Mouse (Mus musculus) limb, embryonic 15.5 days (tissue): ENCODE measurements around the gene Golm1. TPM values are rescaled to one million over a fixed set of nuclear protein-coding genes. Genes with fewer than 3 reads are reported as not detected.
A peak's percentile ranks its signal among the peaks of the same experiment; 100 is the strongest.

Experiments used
- ATAC-seq: fragments of 200-750 bp; cut with Nextera tagmentation; 2 replicates; pipeline ENCODE4 v1.8.0; 2017; ENCODE audit warnings: low read depth, moderate TSS enrichment; ENCODE audit not compliant: insufficient number of reproducible peaks, low FRiP score, low TSS enrichment
- H3K27ac ChIP-seq: fragments of 300-500 bp; sonication (generic); 2 replicates; pipeline ENCODE4 v1.5.1; 2015; ENCODE audit warnings: moderate library complexity, mild to moderate bottlenecking, inconsistent platforms
- H3K27me3 ChIP-seq: fragments of 300-500 bp; sonication (generic); 2 replicates; pipeline ENCODE4 v1.6.1; 2015; ENCODE audit warnings: inconsistent platforms
- H3K36me3 ChIP-seq: fragments of 300-500 bp; sonication (generic); 2 replicates; pipeline ENCODE4 v1.6.1; 2015; ENCODE audit warnings: inconsistent platforms
- H3K4me1 ChIP-seq: fragments of 300-500 bp; sonication (generic); 2 replicates; pipeline ENCODE4 v1.6.1; 2015; ENCODE audit warnings: inconsistent platforms
- H3K4me2 ChIP-seq: fragments of 300-500 bp; sonication (generic); 2 replicates; pipeline ENCODE4 v1.6.1; 2015; ENCODE audit warnings: mild to moderate bottlenecking, inconsistent platforms
- H3K4me3 ChIP-seq: fragments of 300-500 bp; sonication (generic); 2 replicates; pipeline ENCODE4 v1.5.1; 2015; ENCODE audit warnings: mild to moderate bottlenecking, inconsistent platforms
- H3K9ac ChIP-seq: fragments of 300-500 bp; sonication (generic); 2 replicates; pipeline ENCODE4 v1.6.1; 2015; ENCODE audit warnings: inconsistent platforms
- H3K9me3 ChIP-seq: fragments of 300-500 bp; sonication (generic); 2 replicates; pipeline ENCODE4 v1.6.1; 2016; ENCODE audit warnings: inconsistent platforms
- WGBS: fragments of 180-500 bp; shearing (Covaris S2); methylation state at CpG from one replicate; pipeline ENCODE4 v1.1.7; 2015; 5-methylcytosine and 5-hydroxymethylcytosine counted together
- polyA plus RNA-seq: library from polyadenylated mRNA; unstranded; fragments of >200 nt; fragmentation: Nextera tagmentation; extraction: Ambion mirVana; gene quantifications from 2 replicates; pipeline ENCODE4 v1.2.1, GENCODE M21; 2015

The Golm1 gene
- polyA plus RNA-seq, 1 experiment from 2014 or later: 38.8 TPM

DNA sequence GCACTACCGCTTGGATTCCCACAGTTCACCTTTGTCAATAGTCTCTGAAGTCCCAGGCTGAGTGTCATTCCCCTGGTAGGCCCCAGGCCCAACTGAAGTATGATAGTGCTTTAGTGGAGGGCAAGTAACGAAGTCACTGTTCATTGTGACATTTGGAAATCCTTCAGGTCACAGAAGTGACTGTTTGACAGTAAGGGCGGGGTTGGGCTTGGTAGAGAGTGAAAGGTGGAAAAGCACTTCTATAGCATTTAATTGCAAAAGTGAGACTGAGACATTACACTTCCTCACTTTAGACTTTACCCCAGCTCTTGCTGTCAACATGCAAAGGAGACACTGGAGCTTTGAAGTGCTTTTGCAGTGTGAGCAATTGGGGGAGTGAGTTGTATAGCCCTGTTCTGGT, 18.4 kb upstream of the Golm1 start, which contains the start of gene 4921517D22Rik:
4921517D22Rik (minus strand) TSS at position 101 of the 400 bp plus-strand sequence.
- Histone ChIP-seq H3K4me2 (no peak within 1 kb of the TSS), H3K9me3 (no peaks in the 10 kb centered on the region), H3K27ac (no peak within 1 kb of the TSS), H3K9ac (no peak within 1 kb of the TSS), H3K36me3 (no peaks in the 10 kb centered on the region), H3K4me3 (no peak within 1 kb of the TSS), H3K27me3 (no peaks in the 10 kb centered on the region), H3K4me1 (no peaks in the 10 kb centered on the region)
- WGBS: 82% methylated on average over 3 of the region's 3 CpGs
- no peak for ATAC-seq

DNA sequence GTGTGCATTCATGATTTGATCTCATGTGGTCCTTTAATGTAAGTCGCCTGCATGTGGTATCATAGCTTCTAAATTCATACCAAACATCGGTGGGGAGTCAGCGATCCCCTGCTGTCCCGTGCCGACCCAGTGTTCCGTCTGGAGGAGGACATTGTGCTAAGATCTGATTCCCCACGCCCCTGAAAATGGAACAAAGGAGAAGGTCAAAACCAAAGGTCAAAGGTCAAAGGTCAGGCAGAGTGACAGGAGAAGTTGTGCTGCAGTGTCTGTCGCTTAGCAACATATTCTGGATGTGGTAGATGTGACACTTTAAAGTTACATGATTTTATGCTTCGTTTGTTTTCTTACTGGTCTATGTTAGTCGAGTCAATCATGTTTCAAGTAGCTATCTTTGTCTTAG, 15.9 kb upstream of the Golm1 start:
- H3K4me1 ChIP-seq: no peaks in the 10 kb centered on the region
- H3K27me3 ChIP-seq: no peaks in the 10 kb centered on the region
- no peaks in the 10 kb centered on the region for H3K36me3 ChIP-seq
- no peak for ATAC-seq
- H3K9ac ChIP-seq: no peak overlapping the region
- H3K9me3 ChIP-seq: no peaks in the 10 kb centered on the region
- no peak overlapping the region for H3K27ac ChIP-seq
- WGBS: 76% methylated on average over 10 of the region's 10 CpGs
- no peak overlapping the region for H3K4me3 ChIP-seq
- H3K4me2 ChIP-seq: no peak overlapping the region

DNA sequence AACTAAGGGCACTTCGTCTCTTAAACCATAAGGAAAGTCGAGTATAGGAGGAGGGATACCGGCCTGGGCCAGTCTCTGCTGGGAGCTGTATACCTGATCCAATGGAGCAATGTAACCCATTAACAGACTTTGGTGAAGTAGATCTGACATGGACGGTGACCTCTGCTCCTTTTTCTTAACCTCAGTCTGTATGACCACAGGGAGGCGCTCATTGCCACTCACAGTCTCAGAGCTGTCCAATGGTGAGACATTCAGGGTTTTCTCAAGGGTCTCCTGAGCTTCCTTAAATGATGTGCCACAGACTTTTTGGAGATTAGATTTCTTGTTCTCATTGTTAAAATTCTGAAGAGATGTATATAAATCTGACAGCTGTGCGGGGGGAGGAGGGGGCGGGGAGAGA, 15.0 kb upstream of the Golm1 start:
- H3K27me3 ChIP-seq: no peaks in the 10 kb centered on the region
- no peak overlapping the region for H3K9ac ChIP-seq
- no peaks in the 10 kb centered on the region for H3K9me3 ChIP-seq
- no peak overlapping the region for H3K4me3 ChIP-seq
- 77% methylated on average over 7 of the region's 7 CpGs for WGBS
- no peak overlapping the region for H3K27ac ChIP-seq
- no peak overlapping the region for H3K4me2 ChIP-seq
- no peaks in the 10 kb centered on the region for H3K4me1 ChIP-seq
- H3K36me3 ChIP-seq: no peaks in the 10 kb centered on the region
- ATAC-seq: no peak

DNA sequence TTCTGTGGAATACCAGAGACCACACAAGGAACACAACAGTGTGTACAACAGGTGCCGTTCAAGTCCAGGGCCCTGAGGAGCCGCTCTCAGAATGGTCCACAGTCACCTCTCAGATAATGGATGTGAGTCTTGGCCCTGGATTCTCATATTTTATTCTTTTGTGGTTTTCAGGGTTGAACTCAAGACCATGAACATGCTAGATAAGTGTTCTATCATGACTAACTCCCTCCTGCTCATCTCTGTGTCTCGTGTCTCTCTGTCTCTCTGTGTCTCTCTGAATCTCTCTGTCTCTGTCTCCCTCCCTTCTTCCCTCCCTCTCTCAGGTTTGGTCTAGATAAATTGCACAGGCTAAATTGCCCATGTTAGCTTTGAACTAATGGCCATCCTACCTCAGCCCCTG, 14.2 kb upstream of the Golm1 start:
- WGBS: 93% methylated on average over 3 of the region's 3 CpGs
- H3K4me2 ChIP-seq: no peak overlapping the region
- H3K36me3 ChIP-seq: no peaks in the 10 kb centered on the region
- no peaks in the 10 kb centered on the region for H3K4me1 ChIP-seq
- H3K4me3 ChIP-seq: no peak overlapping the region
- no peak overlapping the region for H3K9ac ChIP-seq
- H3K27ac ChIP-seq: no peak overlapping the region
- H3K9me3 ChIP-seq: no peaks in the 10 kb centered on the region
- no peak for ATAC-seq
- H3K27me3 ChIP-seq: no peaks in the 10 kb centered on the region

DNA sequence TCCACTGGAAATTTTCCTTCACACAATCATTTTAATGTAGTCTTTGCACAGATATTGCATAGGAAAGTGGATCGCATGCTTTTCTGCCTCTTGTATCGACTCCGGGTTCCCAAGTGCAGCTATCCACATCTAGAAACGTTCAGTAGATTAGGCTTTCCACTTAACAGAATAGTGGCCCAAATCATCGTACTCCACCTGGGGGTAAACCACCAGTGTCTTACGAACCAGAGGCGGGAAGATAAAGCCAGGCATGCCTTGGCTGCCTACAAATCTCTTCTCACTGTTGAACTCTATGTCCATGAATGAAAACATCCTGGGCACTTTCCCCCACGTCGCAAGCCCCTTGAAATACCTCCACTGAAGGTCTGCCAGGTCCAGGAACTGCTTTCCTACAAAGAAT, 13.7 kb upstream of the Golm1 start:
- Histone ChIP-seq H3K4me3 (no peak overlapping the region), H3K9ac (no peak overlapping the region), H3K27ac (no peak overlapping the region), H3K4me1 (no peaks in the 10 kb centered on the region), H3K4me2 (no peak overlapping the region), H3K36me3 (no peaks in the 10 kb centered on the region), H3K27me3 (no peaks in the 10 kb centered on the region), H3K9me3 (no peaks in the 10 kb centered on the region)
- no peak for ATAC-seq
- 85% methylated on average over 9 of the region's 9 CpGs for WGBS

DNA sequence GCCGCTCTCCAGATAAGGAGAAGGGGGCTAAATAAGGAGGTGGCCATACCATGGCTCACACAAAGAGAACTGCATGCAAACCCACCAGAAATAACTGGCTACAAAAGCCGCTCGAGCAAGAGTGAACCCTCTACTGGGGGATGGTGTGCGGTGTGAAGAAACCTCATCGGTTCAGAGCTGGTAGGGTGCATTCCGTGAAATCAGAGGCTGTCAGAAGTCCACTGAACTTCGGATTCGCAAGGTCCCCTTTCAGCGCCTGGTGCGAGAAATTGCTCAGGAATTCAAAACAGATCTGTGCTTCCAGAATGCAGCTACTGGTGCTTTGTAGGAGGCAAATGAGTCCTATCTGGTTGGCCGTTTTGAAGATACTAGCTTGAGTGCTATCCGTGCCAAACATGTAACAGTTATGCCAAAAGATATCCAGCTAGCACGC, 12.7 kb upstream of the Golm1 start:
- H3K27ac ChIP-seq: no peak overlapping the region
- no peaks in the 10 kb centered on the region for H3K9me3 ChIP-seq
- no peak overlapping the region for H3K9ac ChIP-seq
- H3K36me3 ChIP-seq: no peaks in the 10 kb centered on the region
- H3K4me3 ChIP-seq: no peak overlapping the region
- H3K4me1 ChIP-seq: no peaks in the 10 kb centered on the region
- ATAC-seq: no peak
- no peaks in the 10 kb centered on the region for H3K27me3 ChIP-seq
- 71% methylated on average over 13 of the region's 13 CpGs for WGBS
- no peak overlapping the region for H3K4me2 ChIP-seq

DNA sequence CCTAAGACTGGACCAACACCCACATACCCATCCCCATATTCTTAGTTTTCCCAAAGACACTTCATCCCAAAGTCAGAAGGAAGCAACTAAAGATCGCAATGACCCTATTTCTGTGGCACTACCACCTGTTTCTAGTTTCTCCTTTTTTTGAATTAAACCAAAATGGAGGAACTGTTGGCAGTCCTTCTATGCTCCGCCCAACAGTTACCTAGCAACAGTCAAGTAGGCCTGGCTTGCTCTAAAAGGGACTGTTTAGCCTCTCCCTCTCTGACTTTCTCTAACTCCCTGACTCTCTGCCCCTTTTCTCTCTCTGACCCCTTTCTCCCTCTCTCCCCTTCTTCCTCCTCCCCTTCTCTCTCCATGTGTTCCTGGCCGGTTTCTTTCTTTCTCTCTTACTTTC, 9.6 kb upstream of the Golm1 start:
- Histone ChIP-seq H3K9me3 (no peaks in the 10 kb centered on the region), H3K9ac (no peak overlapping the region), H3K4me2 (no peak overlapping the region), H3K27me3 (0 out of 2 replicates have a peak, but pooled peaks cover 3% of the 10 kb centered on the region), H3K4me3 (no peak overlapping the region), H3K36me3 (no peaks in the 10 kb centered on the region), H3K27ac (no peak overlapping the region), H3K4me1 (no peaks in the 10 kb centered on the region)
- WGBS: 83% methylated on average over 3 of the region's 3 CpGs
- no peak for ATAC-seq

DNA sequence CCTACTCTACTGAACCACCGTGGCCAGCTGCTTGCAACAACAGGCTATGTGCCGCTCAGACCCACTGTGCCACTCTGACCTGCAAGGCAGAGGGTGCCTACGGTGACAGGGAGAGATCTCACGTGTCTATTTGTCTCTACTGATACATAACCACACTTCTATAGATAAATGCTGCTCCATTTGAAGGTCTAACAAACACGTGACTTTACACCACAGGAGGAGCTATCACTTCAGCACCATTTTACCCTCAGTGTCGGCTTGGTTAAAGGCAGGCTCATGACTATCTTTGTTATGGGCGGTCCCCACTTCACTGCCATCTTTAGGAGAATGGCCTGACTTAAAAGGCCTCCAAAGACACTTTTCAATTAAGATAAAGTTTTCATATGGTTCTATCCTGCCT, 7.0 kb upstream of the Golm1 start:
- 24% methylated on average over 7 of the region's 7 CpGs for WGBS
- no peak overlapping the region for H3K9ac ChIP-seq
- no peaks in the 10 kb centered on the region for H3K9me3 ChIP-seq
- no peaks in the 10 kb centered on the region for H3K36me3 ChIP-seq
- H3K4me1 ChIP-seq: no peaks in the 10 kb centered on the region
- H3K4me3 ChIP-seq: no peak overlapping the region
- no peak for ATAC-seq
- H3K4me2 ChIP-seq: no peak overlapping the region
- H3K27me3 ChIP-seq: 0 out of 2 replicates have a peak, but pooled peaks cover 3% of the 10 kb centered on the region
- no peak overlapping the region for H3K27ac ChIP-seq

DNA sequence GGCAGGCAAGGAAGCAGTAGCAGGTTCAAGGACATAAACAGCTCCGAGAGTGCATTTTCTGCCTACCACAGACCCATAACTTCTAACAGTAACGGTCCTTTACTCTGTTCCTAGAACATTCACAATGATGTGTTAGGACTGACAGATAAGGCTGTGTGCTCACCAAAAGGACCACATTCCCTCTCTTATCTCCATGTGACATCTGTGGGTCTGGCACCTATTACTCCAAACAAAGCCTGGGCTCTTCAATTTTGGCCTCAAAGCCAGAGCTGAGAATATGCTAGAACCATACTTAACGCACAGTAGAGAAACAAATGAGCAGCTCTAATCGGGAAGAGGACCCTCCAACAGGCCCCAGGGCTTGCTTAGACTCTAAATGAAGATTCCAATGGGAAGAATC, 4.3 kb upstream of the Golm1 start:
- Histone ChIP-seq H3K4me1 (0 out of 2 replicates have a peak, but pooled peaks cover under 1% of the 10 kb centered on the region), H3K27ac (no peak overlapping the region), H3K36me3 (no peaks in the 10 kb centered on the region), H3K27me3 (0 out of 2 replicates have a peak, but pooled peaks cover 3% of the 10 kb centered on the region), H3K4me2 (no peak overlapping the region), H3K9me3 (no peaks in the 10 kb centered on the region), H3K9ac (no peak overlapping the region), H3K4me3 (no peak overlapping the region)
- WGBS: 56% methylated on average over 4 of the region's 4 CpGs
- ATAC-seq: no peak

DNA sequence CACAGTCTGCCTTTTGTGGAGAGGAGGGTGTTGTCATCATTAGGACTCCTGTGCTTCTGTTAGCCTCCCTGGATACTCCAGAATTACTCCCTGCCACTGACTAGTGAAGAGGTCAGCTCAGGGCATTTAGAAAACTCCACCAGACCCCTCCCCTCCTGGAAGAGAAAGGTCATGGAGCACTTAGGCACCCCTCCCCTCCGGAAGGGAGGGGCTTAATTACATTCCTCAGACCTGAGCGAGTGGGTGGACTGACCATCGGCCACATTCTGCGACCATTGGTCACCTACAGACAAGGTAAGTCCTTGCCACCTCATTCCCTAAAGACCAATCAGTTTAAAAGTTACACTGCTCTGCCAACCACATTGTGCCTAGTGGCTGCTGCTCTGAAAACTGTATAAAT, 3.7 kb upstream of the Golm1 start:
- no peak overlapping the region for H3K9ac ChIP-seq
- H3K9me3 ChIP-seq: no peaks in the 10 kb centered on the region
- no peak for ATAC-seq
- H3K4me1 ChIP-seq: peaks cover 5% of the 10 kb centered on the region
- no peak overlapping the region for H3K4me3 ChIP-seq
- H3K36me3 ChIP-seq: no peaks in the 10 kb centered on the region
- H3K27me3 ChIP-seq: 0 out of 2 replicates have a peak, but pooled peaks cover 3% of the 10 kb centered on the region
- H3K27ac ChIP-seq: no peak overlapping the region
- WGBS: 30% methylated on average over 4 of the region's 4 CpGs
- H3K4me2 ChIP-seq: no peak overlapping the region

DNA sequence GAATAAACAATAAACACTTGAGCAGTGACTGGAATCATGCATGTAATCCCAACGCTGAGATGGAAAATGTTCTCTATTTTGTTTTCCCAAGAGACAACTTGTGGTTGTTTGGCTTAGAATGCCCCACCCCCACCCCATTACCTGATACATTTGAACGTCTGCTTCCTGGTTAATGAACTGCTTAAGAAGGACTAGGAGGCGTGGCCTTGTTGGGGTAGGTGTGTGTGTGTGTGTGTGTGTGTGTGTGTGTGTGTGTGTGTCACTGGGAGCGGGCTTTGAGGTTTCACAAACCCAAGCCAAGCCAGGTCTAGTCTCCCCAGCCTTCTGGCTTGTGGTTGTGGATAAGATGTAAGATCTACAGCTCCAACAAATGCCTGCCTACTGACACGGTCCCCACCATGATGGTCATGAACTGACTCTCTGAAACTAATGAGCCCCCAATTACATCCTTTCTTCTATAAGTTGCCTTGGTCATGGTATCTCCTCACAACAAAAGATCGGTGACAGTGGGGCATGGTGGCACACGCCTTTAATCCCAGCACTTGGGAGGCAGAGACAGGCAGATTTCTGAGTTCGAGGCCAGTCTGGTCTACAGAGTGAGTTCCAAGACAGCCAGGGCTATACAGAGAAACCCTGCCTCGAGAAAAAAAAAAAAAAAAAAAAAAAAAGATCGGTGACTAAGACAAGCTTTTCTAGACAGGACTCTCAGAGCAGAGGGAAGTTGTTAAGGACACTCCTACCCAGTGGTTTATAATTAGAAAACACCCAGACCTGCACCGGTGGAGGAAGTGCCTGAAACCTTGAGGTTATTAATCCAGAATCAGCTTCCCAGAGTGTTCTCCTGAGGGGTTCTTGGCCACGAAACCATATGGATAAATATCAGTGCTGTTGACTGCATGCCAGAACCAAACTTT, 962 bp upstream of the Golm1 start:
- ATAC-seq: no peak
- Histone ChIP-seq H3K27ac (no peak overlapping the region), H3K9me3 (no peaks in the 10 kb centered on the region), H3K9ac (no peak overlapping the region), H3K27me3 (no peaks in the 10 kb centered on the region), H3K4me2 (no peak overlapping the region), H3K4me3 (no peak overlapping the region), H3K4me1 (peaks cover 13% of the 10 kb centered on the region), H3K36me3 (no peaks in the 10 kb centered on the region)
- 66% methylated on average over 12 of the region's 12 CpGs for WGBS

DNA sequence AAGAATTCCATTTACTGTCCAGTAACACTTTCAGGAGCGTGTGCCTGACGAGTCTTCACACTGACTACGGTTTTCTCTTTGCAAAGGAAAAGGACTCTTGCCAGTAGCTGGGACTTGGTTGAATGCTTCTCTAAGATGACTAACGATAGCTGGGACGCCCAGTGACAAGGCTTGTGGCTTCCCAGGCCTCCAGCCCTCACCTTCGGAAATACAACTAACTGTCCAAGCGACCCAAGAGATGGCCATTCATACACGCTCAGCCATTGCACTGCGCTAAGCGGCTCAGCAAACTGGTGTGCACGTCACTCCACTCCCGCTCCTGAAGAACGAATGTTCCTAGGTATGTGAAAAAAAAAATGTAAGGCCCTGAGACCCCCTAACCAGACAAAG, 855 bp downstream of the Golm1 start:
- H3K9ac ChIP-seq: no peak overlapping the region
- H3K4me1 ChIP-seq: peaks cover 16% of the 10 kb centered on the region
- H3K27me3 ChIP-seq: no peaks in the 10 kb centered on the region
- H3K4me3 ChIP-seq: peak overlapping the region; percentile 79
- no peaks in the 10 kb centered on the region for H3K36me3 ChIP-seq
- no peak for ATAC-seq
- H3K9me3 ChIP-seq: no peaks in the 10 kb centered on the region
- peak overlapping the region; percentile 82; the same call in 1 of the 2 replicates for H3K27ac ChIP-seq
- peak overlapping the region; percentile 79 for H3K4me2 ChIP-seq
- WGBS: 2% methylated on average over 13 of the region's 13 CpGs
